Mouse (Mus musculus) thymus, postnatal 14 days (tissue): ENCODE results near the gene Macrod2.

Experiments
- DNase-seq: peaks from one replicate; pipeline ENCODE4 v3.0.0; 2021

The Macrod2 gene

GRCm38 (mm10) chr2:141228809-141229208 lies 833.7 kb downstream of the Macrod2 start:
- DNase-seq: no peak

GRCm38 (mm10) chr2:141229820-141230219 lies 834.7 kb downstream of the Macrod2 start:
- DNase-seq: no peak

- DNase-seq: no peak
These were observed 836.0 kb downstream of the Macrod2 start for GRCm38 (mm10) chr2:141231011-141231668.

- no peak for DNase-seq
These were observed 839.2 kb downstream of the Macrod2 start for GRCm38 (mm10) chr2:141234306-141234705.

GRCm38 (mm10) chr2:141234724-141235453 lies 839.8 kb downstream of the Macrod2 start:
- DNase-seq: no peak

- DNase-seq: no peak
These were observed 852.6 kb downstream of the Macrod2 start for GRCm38 (mm10) chr2:141247680-141248079.

- DNase-seq: no peak
These were observed 869.5 kb downstream of the Macrod2 start for GRCm38 (mm10) chr2:141264582-141264981.

GRCm38 (mm10) chr2:141266591-141266990 lies 871.5 kb downstream of the Macrod2 start:
- DNase-seq: no peak

- DNase-seq: no peak
These were observed 876.4 kb downstream of the Macrod2 start for GRCm38 (mm10) chr2:141271541-141271940.

GRCm38 (mm10) chr2:141272966-141273365 lies 877.9 kb downstream of the Macrod2 start:
- DNase-seq: no peak

GRCm38 (mm10) chr2:141274262-141274661 lies 879.2 kb downstream of the Macrod2 start:
- no peak for DNase-seq

GRCm38 (mm10) chr2:141279130-141279698 lies 884.1 kb downstream of the Macrod2 start:
- DNase-seq: no peak

GRCm38 (mm10) chr2:141280817-141281216 lies 885.7 kb downstream of the Macrod2 start:
- DNase-seq: no peak

GRCm38 (mm10) chr2:141286110-141286747 lies 891.1 kb downstream of the Macrod2 start:
- DNase-seq: no peak

- no peak for DNase-seq
These were observed 893.4 kb downstream of the Macrod2 start for GRCm38 (mm10) chr2:141288494-141288893.

GRCm38 (mm10) chr2:141289059-141289713 lies 894.1 kb downstream of the Macrod2 start:
- no peak for DNase-seq

- DNase-seq: no peak
These were observed 897.7 kb downstream of the Macrod2 start for GRCm38 (mm10) chr2:141292847-141293246.

GRCm38 (mm10) chr2:141299168-141299567 lies 904.1 kb downstream of the Macrod2 start:
- DNase-seq: no peak

- no peak for DNase-seq
These were observed 905.9 kb downstream of the Macrod2 start for GRCm38 (mm10) chr2:141301030-141301429.

- no peak for DNase-seq
These were observed 913.3 kb downstream of the Macrod2 start for GRCm38 (mm10) chr2:141308406-141308805.

- no peak for DNase-seq
These were observed 917.2 kb downstream of the Macrod2 start for GRCm38 (mm10) chr2:141312136-141312948.

GRCm38 (mm10) chr2:141315349-141315748 lies 920.2 kb downstream of the Macrod2 start:
- no peak for DNase-seq
